Mouse (Mus musculus) heart, embryonic 10.5 days (tissue): Measurements from ENCODE around the gene Cfap126. TPM values are rescaled to one million over a fixed set of nuclear protein-coding genes. Genes with fewer than 3 reads are reported as not detected.
"Not testable (repeated sequence)": the region's sequence is repeated elsewhere in the genome, so short reads cannot be mapped to it uniquely, and the experiment has no call there.

Experiments
- DNase-seq: peaks from one replicate; pipeline ENCODE4 v3.0.0-alpha.2; 2017; ENCODE audit warnings: low spot score
- H3K27ac ChIP-seq: fragments of 300-500 bp; sonication (generic); 2 replicates; pipeline ENCODE4 v1.5.1; 2016; ENCODE audit warnings: mild to moderate bottlenecking
- H3K27me3 ChIP-seq: fragments of 300-500 bp; sonication (generic); 2 replicates; pipeline ENCODE4 v1.6.1; 2016; ENCODE audit warnings: mild to moderate bottlenecking; ENCODE audit not compliant: poor library complexity, insufficient read depth, severe bottlenecking
- H3K36me3 ChIP-seq: fragments of 300-500 bp; sonication (generic); 2 replicates; pipeline ENCODE4 v1.6.1; 2016; ENCODE audit warnings: mild to moderate bottlenecking, moderate library complexity
- H3K4me1 ChIP-seq: fragments of 300-500 bp; sonication (generic); 2 replicates; pipeline ENCODE4 v1.6.1; 2016; ENCODE audit warnings: mild to moderate bottlenecking
- H3K4me3 ChIP-seq: fragments of 300-500 bp; sonication (generic); 2 replicates; pipeline ENCODE4 v1.5.1; 2016; ENCODE audit warnings: mild to moderate bottlenecking, moderate library complexity
- H3K9me3 ChIP-seq: fragments of 300-500 bp; sonication (generic); 2 replicates; pipeline ENCODE4 v1.6.1; 2016; ENCODE audit warnings: mild to moderate bottlenecking, moderate library complexity
- WGBS: fragments of 180-500 bp; shearing (Covaris S2); methylation state at CpG from one replicate; pipeline ENCODE4 v1.1.7; 2016; 5-methylcytosine and 5-hydroxymethylcytosine counted together
- polyA plus RNA-seq: library from polyadenylated mRNA; unstranded; fragments of >200 nt; fragmentation: Nextera tagmentation; extraction: Ambion mirVana; gene quantifications from 2 replicates; pipeline ENCODE4 v1.2.1, GENCODE M21; 2016

Gene Cfap126
- polyA plus RNA-seq, 1 experiment from 2014 or later = 1.6 TPM

- Histone ChIP-seq H3K27me3 (peaks cover 35% of the 10 kb centered on the region), H3K4me3 (peak overlapping the region; percentile 12; the same call in 1 of the 2 replicates)
- H3K36me3 ChIP-seq, DNase-seq, H3K9me3 ChIP-seq, H3K4me1 ChIP-seq, H3K27ac ChIP-seq: not testable (repeated sequence)
- WGBS = 23% methylated on average over 12 of the region's 12 CpGs
Observed at GRCm38 (mm10) chr1:171078419-171078818, 35.3 kb upstream of the Cfap126 start.

DNA sequence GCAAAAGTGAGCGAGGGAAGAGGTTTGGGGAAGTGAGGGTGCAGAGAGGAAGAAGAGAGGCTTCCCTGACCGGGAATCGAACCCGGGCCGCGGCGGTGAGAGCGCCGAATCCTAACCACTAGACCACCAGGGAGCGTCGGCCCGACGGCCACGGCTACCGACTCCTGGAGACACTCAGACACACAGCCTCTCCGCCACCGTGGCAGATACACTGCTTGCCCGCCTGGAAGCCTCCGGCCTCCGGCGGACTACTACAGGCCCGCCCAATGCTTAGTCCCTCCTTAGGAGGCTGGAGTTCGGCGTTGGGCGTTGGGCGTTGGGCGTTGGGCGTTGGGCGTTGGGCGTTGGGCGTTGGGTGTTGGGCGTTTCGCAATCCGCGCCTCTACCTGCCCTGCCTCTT, 34.4 kb upstream of the Cfap126 start:
- not testable (repeated sequence) for H3K36me3 ChIP-seq, DNase-seq, H3K9me3 ChIP-seq, H3K4me3 ChIP-seq, H3K4me1 ChIP-seq, H3K27ac ChIP-seq
- 0% methylated on average over 1 of the region's 35 CpGs for WGBS
- H3K27me3 ChIP-seq = peaks cover 27% of the 10 kb centered on the region

GRCm38 (mm10) chr1:171079825-171080224, 33.9 kb upstream of the Cfap126 start:
- not testable (repeated sequence) for H3K27ac ChIP-seq, H3K4me1 ChIP-seq, H3K4me3 ChIP-seq, H3K9me3 ChIP-seq, DNase-seq, H3K36me3 ChIP-seq
- WGBS = no CpG with 5 or more reads among the region's 43 CpGs
- H3K27me3 ChIP-seq = peaks cover 25% of the 10 kb centered on the region

DNA sequence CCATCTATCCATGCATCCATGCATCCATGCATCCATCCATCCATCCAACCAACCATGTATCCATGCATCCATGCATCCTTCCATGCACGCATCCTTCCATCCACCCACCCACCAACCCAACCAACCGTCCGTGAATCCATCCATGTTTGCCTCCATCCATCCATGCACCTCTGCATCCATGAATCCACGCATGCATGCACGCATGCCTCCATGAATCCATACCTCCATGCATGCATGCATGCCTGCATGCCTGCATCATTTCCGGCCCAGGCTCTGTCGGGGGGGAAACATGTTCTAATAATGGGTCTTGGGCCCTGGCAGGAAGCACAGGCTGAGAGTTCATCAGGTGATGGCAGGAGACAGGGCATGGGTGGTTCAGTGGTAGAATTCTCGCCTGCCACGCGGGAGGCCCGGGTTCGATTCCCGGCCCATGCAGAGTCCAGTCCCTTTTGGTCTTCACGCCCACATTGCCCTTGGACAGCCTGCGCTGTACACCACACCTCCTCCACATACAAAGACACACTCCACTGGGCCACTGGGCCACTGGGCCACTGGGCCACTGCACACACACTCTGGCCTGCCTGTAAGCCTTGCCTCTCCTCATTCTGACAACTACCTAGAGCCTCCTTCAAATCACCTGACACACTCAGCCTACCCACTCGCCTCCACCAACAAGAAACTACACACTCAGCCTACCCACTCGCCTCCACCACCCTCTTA, 32.0 kb upstream of the Cfap126 start:
- peaks cover 38% of the 10 kb centered on the region for H3K27me3 ChIP-seq
- 34% methylated on average over 9 of the region's 17 CpGs for WGBS
- not testable (repeated sequence) for H3K9me3 ChIP-seq, DNase-seq, H3K27ac ChIP-seq, H3K4me3 ChIP-seq, H3K4me1 ChIP-seq, H3K36me3 ChIP-seq

DNA sequence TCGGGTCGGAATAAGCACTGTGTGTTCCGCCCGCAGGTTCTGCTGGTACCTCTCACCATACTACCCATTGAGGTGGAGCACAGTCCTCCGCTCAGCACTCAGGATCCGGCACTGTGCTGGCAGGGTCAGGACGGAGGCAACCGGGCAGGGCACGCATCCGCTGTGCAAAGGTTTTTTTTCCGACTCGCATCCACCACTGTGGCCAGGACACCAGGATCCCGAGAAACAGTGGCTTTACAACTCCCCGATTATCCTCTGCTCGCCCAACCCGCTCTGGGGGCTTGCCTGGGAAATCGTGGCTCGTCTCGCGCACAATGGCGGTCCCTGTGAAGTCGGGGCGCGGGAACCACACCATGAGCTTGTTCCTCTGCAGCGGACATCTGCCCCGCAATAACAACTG, 28.0 kb upstream of the Cfap126 start:
- Histone ChIP-seq H3K27me3 (peaks cover 24% of the 10 kb centered on the region), H3K27ac (peak overlapping the region; percentile 29; the same call in 1 of the 2 replicates), H3K36me3 (no peaks in the 10 kb centered on the region), H3K9me3 (no peaks in the 10 kb centered on the region), H3K4me3 (peak overlapping the region; percentile 66), H3K4me1 (peaks cover 5% of the 10 kb centered on the region; the same call in 1 of the 2 replicates)
- 1% methylated on average over 26 of the region's 26 CpGs for WGBS
- DNase-seq = no peak

- not testable (repeated sequence) for H3K4me1 ChIP-seq, H3K36me3 ChIP-seq, H3K9me3 ChIP-seq, H3K27ac ChIP-seq, DNase-seq
- under 1% methylated on average over 10 of the region's 10 CpGs for WGBS
- Histone ChIP-seq H3K4me3 (peak overlapping the region; percentile 35), H3K27me3 (peaks cover 16% of the 10 kb centered on the region)
Observed at GRCm38 (mm10) chr1:171088237-171088869, 25.4 kb upstream of the Cfap126 start.

GRCm38 (mm10) chr1:171089891-171090290, 23.8 kb upstream of the Cfap126 start:
- DNase-seq = no peak
- H3K27ac ChIP-seq = no peak overlapping the region
- peaks cover 8% of the 10 kb centered on the region; the same call in 1 of the 2 replicates for H3K4me1 ChIP-seq
- no peak overlapping the region for H3K4me3 ChIP-seq
- no peaks in the 10 kb centered on the region for H3K36me3 ChIP-seq
- no peaks in the 10 kb centered on the region for H3K9me3 ChIP-seq
- 93% methylated on average over 1 of the region's 1 CpGs for WGBS
- peaks cover 16% of the 10 kb centered on the region for H3K27me3 ChIP-seq

GRCm38 (mm10) chr1:171090761-171091160, 23.0 kb upstream of the Cfap126 start:
- Histone ChIP-seq H3K9me3 (no peaks in the 10 kb centered on the region), H3K27me3 (peaks cover 12% of the 10 kb centered on the region), H3K27ac (no peak overlapping the region), H3K4me3 (no peak overlapping the region), H3K4me1 (peaks cover 6% of the 10 kb centered on the region), H3K36me3 (no peaks in the 10 kb centered on the region)
- no peak for DNase-seq
- 58% methylated on average over 2 of the region's 2 CpGs for WGBS

DNA sequence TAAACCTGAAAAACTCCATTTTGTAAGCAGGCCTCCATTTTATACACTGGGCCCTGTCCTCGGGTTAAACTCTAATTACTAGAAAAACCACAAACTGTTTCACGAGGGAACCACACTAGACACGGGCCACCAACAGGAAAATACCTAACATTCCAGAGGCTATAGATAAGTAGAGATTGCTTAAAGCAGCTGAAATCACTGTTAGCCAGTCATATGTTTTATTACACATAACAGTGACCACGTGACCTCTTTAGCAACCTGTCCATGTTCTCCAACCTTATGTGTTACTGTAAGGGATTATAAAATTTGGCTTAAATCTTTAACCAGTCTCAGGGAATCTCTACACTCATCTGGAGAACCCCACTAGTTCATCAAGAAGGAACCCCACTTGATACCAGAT, 19.3 kb upstream of the Cfap126 start:
- WGBS = 52% methylated on average over 4 of the region's 4 CpGs
- Histone ChIP-seq H3K4me3 (no peak overlapping the region), H3K36me3 (no peaks in the 10 kb centered on the region), H3K27me3 (no peaks in the 10 kb centered on the region), H3K27ac (no peak overlapping the region), H3K9me3 (no peaks in the 10 kb centered on the region), H3K4me1 (peaks cover 24% of the 10 kb centered on the region)
- no peak for DNase-seq

GRCm38 (mm10) chr1:171096110-171096964, 17.4 kb upstream of the Cfap126 start:
- H3K27me3 ChIP-seq = no peaks in the 10 kb centered on the region
- no peaks in the 10 kb centered on the region for H3K36me3 ChIP-seq
- H3K9me3 ChIP-seq = no peaks in the 10 kb centered on the region
- peak overlapping the region; percentile 35; the same call in 1 of the 2 replicates for H3K4me3 ChIP-seq
- no peak for DNase-seq
- WGBS = 22% methylated on average over 10 of the region's 10 CpGs
- H3K27ac ChIP-seq = peak overlapping the region; percentile 62; the same call in 1 of the 2 replicates
- peaks cover 24% of the 10 kb centered on the region for H3K4me1 ChIP-seq

DNA sequence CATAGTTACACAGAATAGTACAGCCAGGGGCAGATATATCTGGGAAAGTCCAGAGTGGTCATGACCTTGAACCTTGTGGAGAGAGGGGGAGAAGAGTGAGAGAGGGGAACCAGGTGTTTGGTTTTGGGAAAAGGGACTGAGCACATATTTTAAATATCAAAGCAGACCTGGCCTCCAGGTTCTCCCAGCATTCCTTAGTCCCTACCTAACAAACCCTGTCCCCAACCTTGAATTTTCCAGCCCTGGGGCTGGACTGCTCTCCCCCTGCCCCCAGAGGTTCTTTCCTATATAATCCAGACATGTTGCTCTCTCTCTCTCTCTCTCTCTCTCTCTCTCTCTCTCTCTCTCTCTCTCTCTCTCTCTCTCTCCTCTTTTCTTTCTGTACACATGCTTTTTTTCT, 16.6 kb upstream of the Cfap126 start:
- no peak for DNase-seq
- peaks cover 24% of the 10 kb centered on the region for H3K4me1 ChIP-seq
- no peaks in the 10 kb centered on the region for H3K27me3 ChIP-seq
- H3K4me3 ChIP-seq = 0 out of 2 replicates have a peak overlapping the region, but pooled peaks have one; percentile 0
- no peak overlapping the region for H3K27ac ChIP-seq
- no peaks in the 10 kb centered on the region for H3K9me3 ChIP-seq
- no peaks in the 10 kb centered on the region for H3K36me3 ChIP-seq

DNA sequence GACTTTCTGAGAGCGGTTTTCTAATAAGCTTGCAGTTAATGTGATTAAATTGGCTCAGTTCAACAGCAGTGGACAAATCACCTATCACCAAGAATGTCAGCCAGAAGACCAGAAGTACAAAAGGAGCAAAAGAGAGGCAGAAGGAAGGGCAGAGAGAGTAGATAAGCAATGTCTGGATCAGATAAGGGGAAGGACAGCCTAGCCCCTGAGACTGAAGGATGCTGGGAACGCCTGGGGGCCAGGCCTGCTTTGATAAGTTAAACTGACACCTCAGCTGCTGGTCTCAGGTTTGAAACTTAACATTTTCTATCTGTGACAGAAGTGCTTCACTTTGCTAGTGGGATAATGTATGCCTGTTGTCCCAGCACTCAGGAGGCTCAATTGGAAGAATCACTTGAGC, 16.1 kb upstream of the Cfap126 start:
- H3K36me3 ChIP-seq = no peaks in the 10 kb centered on the region
- H3K9me3 ChIP-seq = no peaks in the 10 kb centered on the region
- no peak for DNase-seq
- peak overlapping the region; percentile 31; the same call in 1 of the 2 replicates for H3K27ac ChIP-seq
- H3K4me1 ChIP-seq = peaks cover 24% of the 10 kb centered on the region
- H3K4me3 ChIP-seq = 0 out of 2 replicates have a peak overlapping the region, but pooled peaks have one; percentile 0
- WGBS = 24% methylated on average over 2 of the region's 2 CpGs
- H3K27me3 ChIP-seq = no peaks in the 10 kb centered on the region

DNA sequence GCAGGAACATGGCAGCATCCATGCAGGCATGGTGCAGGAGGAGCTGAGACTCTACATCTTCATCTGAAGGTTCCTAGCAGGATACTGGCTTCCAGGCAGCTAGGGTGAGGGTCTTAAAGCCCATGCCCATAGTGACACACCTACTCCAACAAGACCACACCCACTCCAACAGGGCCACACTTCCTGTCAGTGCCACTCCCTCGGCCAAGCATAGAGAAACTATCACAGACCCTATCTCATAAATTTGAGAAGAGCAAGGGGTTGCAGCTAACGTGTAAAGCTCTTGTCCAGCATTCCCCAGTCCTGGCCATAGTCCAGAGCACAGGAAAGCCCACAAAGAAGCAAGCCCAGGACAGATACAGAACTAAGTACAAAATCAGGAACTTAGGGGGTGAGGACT, 12.7 kb upstream of the Cfap126 start:
- Histone ChIP-seq H3K4me1 (peaks cover 23% of the 10 kb centered on the region), H3K27ac (no peak overlapping the region), H3K9me3 (no peaks in the 10 kb centered on the region), H3K36me3 (no peaks in the 10 kb centered on the region), H3K27me3 (no peaks in the 10 kb centered on the region), H3K4me3 (peak overlapping the region; percentile 84)
- WGBS = 36% methylated on average over 2 of the region's 2 CpGs
- no peak for DNase-seq
